Mouse (Mus musculus): ENCODE measurements around the gene Acot1. TPM values are rescaled to one million over a fixed set of nuclear protein-coding genes. Genes with fewer than 3 reads are reported as not detected.
A peak's percentile ranks its signal among the peaks of the same experiment; 100 is the strongest.

Gene Acot1
- total and polyA plus RNA-seq, 3 experiments, result 1.5 to 12.7 TPM; not detected in 1

- H3K9me3 ChIP-seq (replicated peaks; ENCODE audit: insufficient read depth, low read length), result no peaks in the 10 kb centered on the region
- no peak for TF ChIP-seq TCF12 (IDR thresholded peaks at IDR 0.05; ENCODE audit: low read depth, low read length)
- no peak overlapping the region for H3K4me3 ChIP-seq (ENCODE audit: control insufficient read depth in 1 of 2, insufficient read depth in 1 of 2, low read depth in 2 of 2, low read length in 2 of 2)
- H3K36me3 ChIP-seq (ENCODE audit: control insufficient read depth in 1 of 2, insufficient read depth in 2 of 2, low read length in 2 of 2), result no peaks in the 10 kb centered on the region
- no peaks in the 10 kb centered on the region for H3K79me2 ChIP-seq (ENCODE audit: control insufficient read depth, insufficient read depth, low read length, poor library complexity)
- H3K9ac ChIP-seq (ENCODE audit: control insufficient read depth, low read depth, low read length, poor library complexity, severe bottlenecking), result no peak overlapping the region
- no peak overlapping the region for H3K27ac ChIP-seq (ENCODE audit: control insufficient read depth, low read depth, low read length)
- H3K4me1 ChIP-seq (ENCODE audit: control insufficient read depth in 1 of 2, insufficient read depth in 2 of 2, low read length in 2 of 2), result no peaks in the 10 kb centered on the region
- peaks cover 0 to 2% of the 10 kb centered on the region in 2 experiments; a peak in 1 of 4 replicates for H3K27me3 ChIP-seq (ENCODE audit: control insufficient read depth in 1 of 2, insufficient read depth in 2 of 2, low read length in 2 of 2)
- DNase-seq (ENCODE audit: low read depth, low spot score), result no peak
Observed at GRCm38 (mm10) chr12:84053679-84054391, 44.5 kb downstream of the Acot1 start.

- no peaks in the 10 kb centered on the region for H3K36me3 ChIP-seq (ENCODE audit: control insufficient read depth in 1 of 2, insufficient read depth in 2 of 2, low read length in 2 of 2)
- H3K27ac ChIP-seq (ENCODE audit: control insufficient read depth, low read depth, low read length), result no peak overlapping the region
- H3K4me3 ChIP-seq (ENCODE audit: control insufficient read depth in 1 of 2, insufficient read depth in 1 of 2, low read depth in 2 of 2, low read length in 2 of 2), result no peak overlapping the region
- no peaks in the 10 kb centered on the region for H3K4me1 ChIP-seq (ENCODE audit: control insufficient read depth in 1 of 2, insufficient read depth in 2 of 2, low read length in 2 of 2)
- H3K27me3 ChIP-seq (ENCODE audit: control insufficient read depth in 1 of 2, insufficient read depth in 2 of 2, low read length in 2 of 2), result no peaks in the 10 kb centered on the region
- TF ChIP-seq HCFC1 (IDR thresholded peaks at IDR 0.05; ENCODE audit: low read depth, low read length), result no peak
- no peak for TF ChIP-seq POLR2A (IDR thresholded peaks at IDR 0.05; ENCODE audit: control insufficient read depth in 1 of 2, insufficient read depth in 1 of 2, low read depth in 1 of 2, low read length in 2 of 2, poor library complexity in 1 of 2)
- TF ChIP-seq ZNF384 (IDR thresholded peaks at IDR 0.05; ENCODE audit: low read depth, low read length), result peak; percentile 75
- peak; percentile 21 to 82 (median 63) for TF ChIP-seq CTCF (IDR thresholded peaks at IDR 0.05 in 2 of 3, conservative IDR thresholded peaks at IDR 0.05 in 1 of 3; ENCODE audit: control insufficient read depth in 1 of 3, insufficient read depth in 1 of 3, low read depth in 2 of 3, low read length in 3 of 3, poor library complexity in 1 of 3, severe bottlenecking in 1 of 3)
- TF ChIP-seq GABPA (IDR thresholded peaks at IDR 0.05; ENCODE audit: low read depth, low read length), result no peak
- peak; percentile 93 for TF ChIP-seq ZC3H11A (IDR thresholded peaks at IDR 0.05; ENCODE audit: low read depth, low read length)
- TF ChIP-seq ZKSCAN1 (IDR thresholded peaks at IDR 0.05; ENCODE audit: low read depth, low read length), result peak; percentile 45; the same call in 1 of the 2 replicates
- no peak for TF ChIP-seq TAL1 (IDR thresholded peaks at IDR 0.05; ENCODE audit: low read length)
- TF ChIP-seq RAD21 (IDR thresholded peaks at IDR 0.05; ENCODE audit: low read depth, low read length), result peak; percentile 88
- no peak for TF ChIP-seq RCOR1 (IDR thresholded peaks at IDR 0.05; ENCODE audit: low read depth, low read length)
- no peak for TF ChIP-seq MYB (IDR thresholded peaks at IDR 0.05; ENCODE audit: low read depth, low read length)
- peak; percentile 91 for TF ChIP-seq SMC3 (IDR thresholded peaks at IDR 0.05; ENCODE audit: low read depth, low read length)
- no peak; the same call in 1 of the 2 replicates for TF ChIP-seq TCF12 (IDR thresholded peaks at IDR 0.05; ENCODE audit: low read depth, low read length)
- no peak for TF ChIP-seq NELFE (IDR thresholded peaks at IDR 0.05; ENCODE audit: low read depth, low read length)
- no peak for TF ChIP-seq KAT2A (conservative IDR thresholded peaks at IDR 0.05; ENCODE audit: low read depth, low read length)
- no peak for TF ChIP-seq MAFK (IDR thresholded peaks at IDR 0.05; ENCODE audit: borderline replicate concordance, low read depth, low read length)
- TF ChIP-seq MAZ (IDR thresholded peaks at IDR 0.05; ENCODE audit: low read depth, low read length), result peak; percentile 61; the same call in 1 of the 2 replicates
- no peak for TF ChIP-seq POLR2AphosphoS2 (IDR thresholded peaks at IDR 0.05; ENCODE audit: low read length)
- TF ChIP-seq ZMIZ1 (IDR thresholded peaks at IDR 0.05; ENCODE audit: low read depth, low read length), result no peak
- TF ChIP-seq MXI1 (IDR thresholded peaks at IDR 0.05; ENCODE audit: low read depth, low read length), result no peak
- TF ChIP-seq USF2 (IDR thresholded peaks at IDR 0.05; ENCODE audit: borderline replicate concordance in 1 of 2, insufficient read depth in 1 of 2, low read depth in 1 of 2, low read length in 2 of 2), result no peak
- TF ChIP-seq EP300 (IDR thresholded peaks at IDR 0.05; ENCODE audit: low read depth in 1 of 2, low read length in 2 of 2), result no peak
- TF ChIP-seq MAX (IDR thresholded peaks at IDR 0.05; ENCODE audit: low read length), result no peak
- TF ChIP-seq ETS1 (IDR thresholded peaks at IDR 0.05; ENCODE audit: low read depth, low read length), result no peak
- DNase-seq (ENCODE audit: low read depth, low spot score), result peak; percentile 79
- H3K9ac ChIP-seq (ENCODE audit: control insufficient read depth, low read depth, low read length, poor library complexity, severe bottlenecking), result no peak overlapping the region
- no peaks in the 10 kb centered on the region for H3K79me2 ChIP-seq (ENCODE audit: control insufficient read depth, insufficient read depth, low read length, poor library complexity)
- no peaks in the 10 kb centered on the region for H3K9me3 ChIP-seq (replicated peaks; ENCODE audit: insufficient read depth, low read length)
Observed at GRCm38 (mm10) chr12:84060946-84061345, 51.7 kb downstream of the Acot1 start.

Measured in MEL (cell line).